Mouse (Mus musculus): ENCODE measurements around the gene Spata46. TPM values are rescaled to one million over a fixed set of nuclear protein-coding genes. Genes with fewer than 3 reads are reported as not detected.

Spata46 gene
- total RNA-seq (2023) = not detected

GRCm38 (mm10) chr1:170308503-170308902, at the start of gene Spata46:
TSS of gene Spata46 (plus strand) at chr1:170308803.

DNA sequence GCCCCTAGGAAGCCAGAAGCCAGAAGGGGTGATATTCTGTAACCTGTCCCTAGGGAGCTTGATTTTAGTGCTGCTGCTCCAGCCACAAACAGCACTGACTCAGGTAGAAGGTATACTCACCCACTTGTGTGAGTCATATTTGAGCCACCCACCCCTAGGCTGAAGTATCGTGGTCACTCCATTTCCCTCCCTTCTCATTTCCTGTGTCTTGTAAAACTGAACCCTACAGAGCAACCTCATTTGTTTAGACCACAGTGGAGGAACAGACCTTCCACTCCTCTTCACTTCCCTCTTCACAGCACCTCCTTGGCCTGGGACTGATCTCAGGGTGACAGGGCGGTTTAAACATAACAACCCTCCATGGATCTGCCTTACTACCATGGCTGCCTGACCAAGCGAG, 31.6 kb upstream of the Spata46 start, which contains the start of gene Sh2d1b1:
TSS of gene Sh2d1b1 (plus strand) at position 305 of the 400 bp plus-strand sequence.

DNA sequence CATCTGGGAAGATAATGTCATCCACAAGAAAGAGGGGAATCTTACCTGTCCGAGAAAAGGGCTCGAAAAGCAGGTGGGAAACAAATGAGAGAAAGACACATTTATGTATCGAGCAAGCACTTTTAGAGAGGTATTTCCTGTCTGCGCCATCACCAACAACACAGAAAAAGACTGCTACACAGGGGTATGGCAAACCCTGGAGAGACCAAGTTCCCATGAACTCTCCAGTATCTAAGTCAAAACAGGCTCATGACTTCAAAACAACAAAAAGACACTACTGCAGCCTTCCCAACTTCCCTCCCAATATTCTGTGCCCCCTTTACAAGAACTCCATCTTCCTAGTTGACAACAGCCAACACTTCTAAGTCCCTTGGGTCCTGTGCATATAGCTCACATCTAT, 2.4 kb upstream of the Spata46 start, which contains the start of gene Gm7694:
TSS of gene Gm7694 (minus strand) at position 101 of the 400 bp plus-strand sequence.

Other genes with a start within 250 kb of the Spata46 start
- 0.56 TPM for gene Ddr2, start 198.0 kb upstream of the Spata46 start, total RNA-seq (2023)
- 36.1 TPM for gene Uap1, start 133.8 kb upstream of the Spata46 start, total RNA-seq (2023)
- 45.9 TPM for gene Uhmk1, start 93.4 kb upstream of the Spata46 start, total RNA-seq (2023)
- gene Sh2d1b2, start 76.1 kb upstream of the Spata46 start, total RNA-seq (2023) = not detected
- gene Sh2d1b1, start 31.5 kb upstream of the Spata46 start, total RNA-seq (2023) = 0.74 TPM
- gene Gm7694, start 2.5 kb upstream of the Spata46 start, total RNA-seq (2023) = 0.24 TPM

Measured in CD4-positive naive resting alpha-beta T cell, adult 57 days (primary cell).